Mouse (Mus musculus): Measurements from ENCODE around the gene Extl1. TPM values are rescaled to one million over a fixed set of nuclear protein-coding genes. Genes with fewer than 3 reads are reported as not detected.

The Extl1 gene
- polyA plus RNA-seq, 1 experiment = not detected

DNA sequence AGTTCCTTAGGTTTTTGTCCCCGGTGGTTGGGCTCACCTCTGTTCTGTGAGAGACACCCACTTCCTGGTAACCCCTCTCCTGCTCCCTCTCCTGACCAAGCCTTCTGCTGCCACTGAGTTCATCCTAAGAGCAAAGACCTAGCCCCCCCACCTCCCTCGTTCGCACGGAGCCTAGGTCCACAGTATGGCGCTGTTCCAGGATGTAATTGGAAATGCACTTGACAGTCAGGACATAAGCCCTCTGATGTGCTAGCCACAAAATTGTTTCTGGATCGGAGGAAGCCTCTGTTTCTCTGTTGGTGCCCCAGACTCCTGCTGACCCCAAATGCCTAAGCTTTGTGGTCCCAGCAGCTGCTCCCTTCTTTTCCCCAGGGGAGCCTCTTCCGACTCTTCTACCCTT lies 20.1 kb upstream of the Extl1 start:
- peaks cover 2% of the 10 kb centered on the region for H3K27me3 ChIP-seq (replicated peaks)
- H3K36me3 ChIP-seq (replicated peaks; ENCODE audit: low read length) = peaks cover 42% of the 10 kb centered on the region
- TF ChIP-seq GATA1 (IDR thresholded peaks at IDR 0.05; ENCODE audit: borderline replicate concordance, low read length) = no peak
- H3K9me3 ChIP-seq = no peaks in the 10 kb centered on the region
- peaks cover 63% of the 10 kb centered on the region for H3K4me1 ChIP-seq
- peak overlapping the region; percentile 93 for H3K4me3 ChIP-seq (replicated peaks)

- peaks cover 2% of the 10 kb centered on the region for H3K27me3 ChIP-seq (replicated peaks)
- H3K36me3 ChIP-seq (replicated peaks; ENCODE audit: low read length) = peaks cover 32% of the 10 kb centered on the region
- TF ChIP-seq GATA1 (IDR thresholded peaks at IDR 0.05; ENCODE audit: borderline replicate concordance, low read length) (no peak), FLI1 (IDR thresholded peaks at IDR 0.05; ENCODE audit: low read length) (no peak)
- no peaks in the 10 kb centered on the region for H3K9me3 ChIP-seq
- H3K4me1 ChIP-seq = peaks cover 63% of the 10 kb centered on the region
- H3K4me3 ChIP-seq (replicated peaks) = peak overlapping the region; percentile 93
Observed at GRCm38 (mm10) chr4:134402571-134403262, 19.1 kb upstream of the Extl1 start.

DNA sequence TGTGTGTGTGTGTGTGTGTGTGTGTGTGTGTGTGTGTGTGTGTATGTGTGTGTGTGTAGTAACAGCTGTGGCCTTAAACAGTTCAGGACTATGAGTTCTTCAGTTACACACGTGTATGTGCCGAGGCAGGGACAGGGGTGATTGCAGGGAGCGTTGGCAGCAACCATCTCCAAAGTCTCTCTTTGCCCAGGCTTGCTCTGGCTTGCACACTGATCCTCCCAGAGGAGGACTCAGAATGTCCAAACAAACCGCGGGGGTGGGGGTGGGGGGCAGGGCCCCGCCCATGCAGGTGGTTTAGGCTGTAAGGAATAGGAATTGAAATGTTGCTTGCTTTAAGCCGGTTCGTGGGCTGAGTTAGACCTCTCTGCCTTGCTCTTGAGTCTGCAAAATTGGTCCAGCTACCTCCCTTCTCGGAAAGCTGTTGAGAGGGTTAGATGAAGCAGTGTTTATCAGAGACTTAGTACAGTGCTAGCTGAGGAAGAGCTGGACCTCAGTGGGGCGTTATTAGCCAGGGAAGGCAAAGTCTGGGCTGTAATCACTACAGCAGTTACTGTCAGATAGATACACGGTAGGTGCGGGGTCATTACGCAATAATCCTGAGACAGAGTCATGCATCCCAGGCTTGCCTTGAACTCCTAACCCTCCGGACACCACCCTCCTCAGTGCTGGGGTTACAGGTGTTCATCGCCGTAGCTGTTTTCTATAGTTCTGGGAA lies 18.4 kb upstream of the Extl1 start:
- Histone ChIP-seq H3K9me3 (no peaks in the 10 kb centered on the region), H3K36me3 (replicated peaks; ENCODE audit: low read length) (peaks cover 25% of the 10 kb centered on the region), H3K27me3 (replicated peaks) (peaks cover 2% of the 10 kb centered on the region), H3K4me1 (peaks cover 62% of the 10 kb centered on the region), H3K4me3 (replicated peaks) (peak overlapping the region; percentile 93)
- TF ChIP-seq FLI1 (IDR thresholded peaks at IDR 0.05; ENCODE audit: low read length) (no peak), GATA1 (IDR thresholded peaks at IDR 0.05; ENCODE audit: borderline replicate concordance, low read length) (no peak)

- TF ChIP-seq GATA1 (IDR thresholded peaks at IDR 0.05; ENCODE audit: borderline replicate concordance, low read length) = no peak
- no peak for TF ChIP-seq FLI1 (IDR thresholded peaks at IDR 0.05; ENCODE audit: low read length)
- H3K4me1 ChIP-seq = peaks cover 68% of the 10 kb centered on the region
- peaks cover 2% of the 10 kb centered on the region for H3K27me3 ChIP-seq (replicated peaks)
- H3K4me3 ChIP-seq (replicated peaks) = peak overlapping the region; percentile 93
- H3K36me3 ChIP-seq (replicated peaks; ENCODE audit: low read length) = peaks cover 19% of the 10 kb centered on the region
- H3K9me3 ChIP-seq = no peaks in the 10 kb centered on the region
Observed at GRCm38 (mm10) chr4:134401181-134401661, 17.6 kb upstream of the Extl1 start.

DNA sequence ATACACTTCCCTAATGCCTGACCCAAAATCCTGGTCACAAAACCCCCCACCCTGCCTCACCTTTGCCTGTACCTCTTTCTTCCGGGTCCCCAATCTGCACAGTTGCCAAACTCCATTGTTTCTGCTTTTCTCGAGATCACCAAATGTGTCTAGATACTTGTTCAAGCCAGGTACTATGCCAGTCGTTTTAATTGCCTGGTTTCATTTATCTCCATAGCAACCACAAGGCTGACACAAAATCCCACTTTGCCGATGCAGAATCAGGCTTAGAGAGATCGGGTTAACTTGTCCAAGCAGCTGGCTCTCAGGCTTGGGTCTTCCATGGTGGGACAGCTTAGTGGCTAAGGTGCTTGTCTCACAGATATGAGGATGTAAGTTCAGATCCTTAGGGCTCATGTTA lies 16.6 kb upstream of the Extl1 start:
- Histone ChIP-seq H3K9me3 (no peaks in the 10 kb centered on the region), H3K4me3 (replicated peaks) (no peak overlapping the region), H3K36me3 (replicated peaks; ENCODE audit: low read length) (peaks cover 10% of the 10 kb centered on the region), H3K4me1 (peaks cover 72% of the 10 kb centered on the region), H3K27me3 (replicated peaks) (peaks cover 2% of the 10 kb centered on the region)
- TF ChIP-seq GATA1 (IDR thresholded peaks at IDR 0.05; ENCODE audit: borderline replicate concordance, low read length) = no peak
- no peak for TF ChIP-seq FLI1 (IDR thresholded peaks at IDR 0.05; ENCODE audit: low read length)

DNA sequence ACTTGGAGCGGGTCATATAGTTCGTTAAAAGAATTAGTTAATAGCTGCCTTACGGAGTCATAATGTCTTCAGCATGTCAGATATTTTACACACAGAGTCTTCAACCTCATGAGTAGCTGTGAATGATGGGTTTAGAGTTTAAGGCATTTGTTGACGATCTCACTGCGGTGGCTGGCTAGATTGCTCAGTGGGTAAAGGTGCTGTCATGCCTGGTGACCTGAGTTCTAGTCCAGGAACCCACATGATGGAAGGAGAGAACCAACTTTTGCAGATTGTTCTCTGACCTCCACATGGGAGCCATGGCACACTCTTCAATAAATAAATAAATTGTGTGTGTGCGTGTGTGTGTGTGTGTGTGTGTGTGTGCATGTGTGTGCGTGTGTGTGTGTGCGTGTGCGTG lies 14.1 kb upstream of the Extl1 start:
- Histone ChIP-seq H3K27me3 (replicated peaks) (peaks cover 2% of the 10 kb centered on the region), H3K4me3 (replicated peaks) (no peak overlapping the region), H3K4me1 (peaks cover 48% of the 10 kb centered on the region), H3K9me3 (no peaks in the 10 kb centered on the region), H3K36me3 (replicated peaks; ENCODE audit: low read length) (no peaks in the 10 kb centered on the region)
- TF ChIP-seq GATA1 (IDR thresholded peaks at IDR 0.05; ENCODE audit: borderline replicate concordance, low read length) (no peak), FLI1 (IDR thresholded peaks at IDR 0.05; ENCODE audit: low read length) (no peak)

- no peak for TF ChIP-seq FLI1 (IDR thresholded peaks at IDR 0.05; ENCODE audit: low read length)
- no peak for TF ChIP-seq GATA1 (IDR thresholded peaks at IDR 0.05; ENCODE audit: borderline replicate concordance, low read length)
- Histone ChIP-seq H3K4me3 (replicated peaks) (peak overlapping the region; percentile 90), H3K27me3 (replicated peaks) (peaks cover 2% of the 10 kb centered on the region), H3K9me3 (no peaks in the 10 kb centered on the region), H3K36me3 (replicated peaks; ENCODE audit: low read length) (no peaks in the 10 kb centered on the region), H3K4me1 (peaks cover 42% of the 10 kb centered on the region)
Observed at GRCm38 (mm10) chr4:134397121-134397520, 13.5 kb upstream of the Extl1 start.

DNA sequence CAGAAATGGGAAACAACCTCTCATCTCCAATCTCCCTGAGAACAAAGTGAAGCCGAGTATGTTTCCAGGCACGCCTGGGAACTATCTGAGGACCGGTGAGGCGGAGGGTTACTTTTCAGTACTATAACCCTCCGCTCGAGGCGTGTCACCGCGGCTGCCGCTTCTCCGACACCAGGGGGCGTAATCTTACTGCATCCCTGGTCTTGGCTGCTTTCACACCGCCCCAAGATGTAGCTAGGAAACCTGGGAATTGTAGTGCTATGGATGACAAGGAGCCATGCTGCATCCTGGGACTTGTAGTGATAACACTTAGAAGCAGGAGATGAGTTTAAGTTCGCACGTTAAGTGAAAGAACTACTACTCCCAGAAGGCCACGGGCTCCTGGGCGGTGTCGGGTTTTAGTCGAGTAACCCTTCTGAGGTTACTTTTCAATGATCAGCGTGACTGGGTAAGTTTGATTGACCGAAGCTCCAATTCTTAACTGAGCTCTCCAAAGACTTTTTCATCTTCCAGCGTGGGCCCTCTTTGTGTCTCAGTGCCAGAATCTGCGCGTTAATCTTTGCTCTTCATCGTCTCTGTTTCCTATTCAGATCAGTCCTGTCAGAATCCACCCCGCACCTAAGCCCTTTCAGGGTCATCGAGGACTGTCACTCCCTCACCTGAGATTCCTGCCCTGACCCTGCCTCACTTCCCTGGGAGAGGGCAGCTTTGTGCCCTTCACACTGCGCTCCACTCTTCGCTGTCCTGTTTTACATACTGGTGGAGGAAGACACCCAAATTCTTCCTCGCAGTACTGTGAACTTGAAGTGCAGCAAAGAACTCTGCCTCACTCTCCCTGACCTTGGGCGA lies 12.6 kb upstream of the Extl1 start, which contains the start of gene Pafah2:
Gene Pafah2 (plus strand): TSS at position 344 of the 849 bp plus-strand sequence.
- H3K4me1 ChIP-seq = peaks cover 33% of the 10 kb centered on the region
- peak within 1 kb of the TSS; percentile 90 for H3K4me3 ChIP-seq (replicated peaks)
- H3K27me3 ChIP-seq (replicated peaks) = peaks cover 2% of the 10 kb centered on the region
- no peaks in the 10 kb centered on the region for H3K9me3 ChIP-seq
- TF ChIP-seq FLI1 (IDR thresholded peaks at IDR 0.05; ENCODE audit: low read length) (no peak), GATA1 (IDR thresholded peaks at IDR 0.05; ENCODE audit: borderline replicate concordance, low read length) (no peak)
- no peaks in the 10 kb centered on the region for H3K36me3 ChIP-seq (replicated peaks; ENCODE audit: low read length)

GRCm38 (mm10) chr4:134395142-134395541 lies 11.5 kb upstream of the Extl1 start:
- Histone ChIP-seq H3K27me3 (replicated peaks) (peaks cover 2% of the 10 kb centered on the region), H3K4me1 (peaks cover 22% of the 10 kb centered on the region), H3K36me3 (replicated peaks; ENCODE audit: low read length) (no peaks in the 10 kb centered on the region), H3K9me3 (no peaks in the 10 kb centered on the region), H3K4me3 (replicated peaks) (no peak overlapping the region)
- TF ChIP-seq GATA1 (IDR thresholded peaks at IDR 0.05; ENCODE audit: borderline replicate concordance, low read length) (no peak), FLI1 (IDR thresholded peaks at IDR 0.05; ENCODE audit: low read length) (no peak)

Measured in megakaryocyte, embryonic 14.5 days (primary cell).